In the genomic region with DNA sequence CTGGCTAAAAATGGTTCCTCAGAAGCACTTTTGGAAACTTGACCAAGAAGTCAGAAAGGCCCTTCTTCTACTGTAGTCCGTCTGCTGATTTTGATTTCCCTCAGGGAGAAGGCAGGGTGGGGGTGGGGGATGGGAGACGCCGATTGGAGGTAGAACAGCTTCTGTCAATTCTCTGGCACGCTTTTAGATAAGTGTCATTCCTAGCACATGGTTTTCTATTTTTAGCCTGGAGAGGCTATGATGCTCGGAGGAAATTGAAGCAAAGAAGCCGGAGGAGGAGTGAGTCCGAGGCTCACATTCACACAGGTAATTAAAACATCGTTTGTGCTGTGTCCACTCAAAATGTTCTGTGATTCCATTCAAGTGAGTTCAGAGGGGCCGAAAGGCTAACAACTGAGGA, we compare ENCODE assay signal across 25 mouse cellular contexts.
DNase-seq lines count a peak whose midpoint lies in the region; ATAC-seq and TF ChIP-seq lines count a peak whose summit lies in the region.
"Had no signal": no experiment of that assay in that cellular context is flagged by ENCODE, and none has a peak within 500 bp of the region (broad histone marks: within the 10 kb centered on the region; RNA-seq: fewer than 3 reads in every experiment).

No protein-coding gene starts in this region.

- H3K27ac ChIP-seq in forebrain, embryonic 16.5 days (ENCODE audit: low read length), result no peak overlapping the region
- H3K27ac ChIP-seq in forebrain, embryonic 13.5 days, result no peak overlapping the region
- peak overlapping the region; percentile 74 for H3K27ac ChIP-seq in heart, embryonic 12.5 days (ENCODE audit: poor library complexity, severe bottlenecking)
- H3K27ac ChIP-seq in heart, postnatal 0 days (ENCODE audit: low read depth), result no peak overlapping the region
- H3K27ac ChIP-seq in stomach, postnatal 0 days (replicated peaks), result no peak overlapping the region
- H3K27ac ChIP-seq: embryonic facial prominence, embryonic 13.5 days; hindbrain, embryonic 13.5 days; liver, embryonic 12.5 days; midbrain, embryonic 12.5 days; neural tube, embryonic 13.5 days had no signal

- H3K4me2 ChIP-seq in forebrain, embryonic 16.5 days (ENCODE audit: low read length), result no peak overlapping the region
- no peak overlapping the region for H3K4me2 ChIP-seq in forebrain, embryonic 13.5 days
- peak overlapping the region; percentile 56 for H3K4me2 ChIP-seq in heart, embryonic 12.5 days
- peak overlapping the region; percentile 26 for H3K4me2 ChIP-seq in heart, postnatal 0 days (ENCODE audit: low read depth, low read length)
- H3K4me2 ChIP-seq in stomach, postnatal 0 days (replicated peaks; ENCODE audit: low read depth), result no peak overlapping the region
- H3K4me2 ChIP-seq: embryonic facial prominence, embryonic 13.5 days; hindbrain, embryonic 13.5 days; liver, embryonic 12.5 days; midbrain, embryonic 12.5 days; neural tube, embryonic 13.5 days had no signal

- no peak overlapping the region for H3K9ac ChIP-seq in forebrain, embryonic 16.5 days (replicated peaks; ENCODE audit: low read depth, low read length)
- no peak overlapping the region for H3K9ac ChIP-seq in forebrain, embryonic 13.5 days
- no peak overlapping the region for H3K9ac ChIP-seq in heart, embryonic 12.5 days
- H3K9ac ChIP-seq in heart, postnatal 0 days (replicated peaks; ENCODE audit: low read depth, low read length), result no peak overlapping the region
- H3K9ac ChIP-seq in stomach, postnatal 0 days (ENCODE audit: low read length), result no peak overlapping the region
- H3K9ac ChIP-seq: embryonic facial prominence, embryonic 13.5 days; hindbrain, embryonic 13.5 days; liver, embryonic 12.5 days; liver, postnatal 0 days; midbrain, embryonic 12.5 days; neural tube, embryonic 13.5 days had no signal

- no peak for DNase-seq in heart, adult 18-20 months
- DNase-seq in heart, postnatal 0 days (ENCODE audit: low spot score), result peak; percentile 45
- DNase-seq in heart, postnatal 4 days, result no peak
- no peak for DNase-seq in stomach, postnatal 0 days (ENCODE audit: low spot score)
- DNase-seq: adrenal gland, postnatal 14 days; cerebellum, adult 18-20 months; cerebellum, postnatal 10 days; gastrocnemius, postnatal 10 days; kidney, postnatal 10 days; layer of hippocampus, postnatal 36 days; left cerebral cortex, postnatal 4 days; liver, postnatal 0 days; lung, postnatal 36 days; right cerebral cortex, postnatal 4 days; thymus, adult 2 months; thymus, postnatal 36 days had no signal

- no peaks in the 10 kb centered on the region for H3K27me3 ChIP-seq in forebrain, embryonic 16.5 days (replicated peaks; ENCODE audit: control insufficient read depth, insufficient read depth, low read length)
- H3K27me3 ChIP-seq in forebrain, embryonic 13.5 days, result no peaks in the 10 kb centered on the region
- H3K27me3 ChIP-seq in heart, embryonic 12.5 days (replicated peaks), result no peaks in the 10 kb centered on the region
- no peaks in the 10 kb centered on the region for H3K27me3 ChIP-seq in heart, postnatal 0 days (ENCODE audit: control insufficient read depth, insufficient read depth, low read length)
- H3K27me3 ChIP-seq in stomach, postnatal 0 days (ENCODE audit: control insufficient read depth, insufficient read depth, low read length), result no peaks in the 10 kb centered on the region
- H3K27me3 ChIP-seq: embryonic facial prominence, embryonic 13.5 days; hindbrain, embryonic 13.5 days; neural tube, embryonic 13.5 days; Patski had no signal

- ATAC-seq in forebrain, embryonic 16.5 days, result 0 out of 2 replicates have a peak, but pooled peaks have one; percentile 41
- ATAC-seq in forebrain, embryonic 13.5 days, result no peak
- no peak for ATAC-seq in heart, embryonic 12.5 days (ENCODE audit: insufficient number of reproducible peaks, low FRiP score)
- ATAC-seq in heart, postnatal 0 days (ENCODE audit: insufficient read depth, low read depth), result peak; percentile 60; the same call in 1 of the 2 replicates
- no peak for ATAC-seq in stomach, postnatal 0 days (ENCODE audit: low FRiP score, low TSS enrichment)
- ATAC-seq: liver, embryonic 12.5 days; liver, postnatal 0 days; Patski had no signal

- no peak for TF ChIP-seq CTCF in heart, postnatal 0 days (IDR thresholded peaks at IDR 0.05; ENCODE audit: low read depth)
- no peak for TF ChIP-seq CTCF in stomach, postnatal 0 days (IDR thresholded peaks at IDR 0.05; ENCODE audit: low read depth)

- H3K4me3 ChIP-seq in forebrain, embryonic 16.5 days (replicated peaks; ENCODE audit: low read length), result no peak overlapping the region
- no peak overlapping the region for H3K4me3 ChIP-seq in forebrain, embryonic 13.5 days
- H3K4me3 ChIP-seq in heart, embryonic 12.5 days, result no peak overlapping the region
- no peak overlapping the region for H3K4me3 ChIP-seq in heart, postnatal 0 days (ENCODE audit: low read depth, low read length)
- no peak overlapping the region for H3K4me3 ChIP-seq in stomach, postnatal 0 days (ENCODE audit: low read depth, low read length)
- H3K4me3 ChIP-seq: embryonic facial prominence, embryonic 13.5 days; hindbrain, embryonic 13.5 days; liver, embryonic 12.5 days; midbrain, embryonic 12.5 days; neural tube, embryonic 13.5 days had no signal

- TF ChIP-seq EP300 in heart, postnatal 0 days (IDR thresholded peaks at IDR 0.05; ENCODE audit: low read depth), result peak; percentile 52; the same call in 1 of the 2 replicates
- TF ChIP-seq EP300 in stomach, postnatal 0 days (optimal IDR thresholded peaks at IDR 0.05), result no peak

- no peaks in the 10 kb centered on the region for H3K36me3 ChIP-seq in forebrain, embryonic 16.5 days (ENCODE audit: control insufficient read depth, insufficient read depth)
- no peaks in the 10 kb centered on the region for H3K36me3 ChIP-seq in forebrain, embryonic 13.5 days (ENCODE audit: poor library complexity, severe bottlenecking)
- H3K36me3 ChIP-seq in heart, embryonic 12.5 days, result no peaks in the 10 kb centered on the region
- H3K36me3 ChIP-seq in heart, postnatal 0 days (replicated peaks; ENCODE audit: control insufficient read depth, insufficient read depth, low read length), result no peaks in the 10 kb centered on the region
- no peaks in the 10 kb centered on the region for H3K36me3 ChIP-seq in stomach, postnatal 0 days (ENCODE audit: control insufficient read depth, insufficient read depth, low read length)
- H3K36me3 ChIP-seq: embryonic facial prominence, embryonic 13.5 days; hindbrain, embryonic 13.5 days; liver, embryonic 12.5 days; midbrain, embryonic 12.5 days; neural tube, embryonic 13.5 days had no signal

- H3K9me3 ChIP-seq in forebrain, embryonic 16.5 days (ENCODE audit: control insufficient read depth, low read length), result no peaks in the 10 kb centered on the region
- no peaks in the 10 kb centered on the region for H3K9me3 ChIP-seq in forebrain, embryonic 13.5 days (replicated peaks)
- no peaks in the 10 kb centered on the region for H3K9me3 ChIP-seq in heart, embryonic 12.5 days (replicated peaks)
- no peaks in the 10 kb centered on the region for H3K9me3 ChIP-seq in heart, postnatal 0 days (replicated peaks; ENCODE audit: control insufficient read depth, low read length)
- no peaks in the 10 kb centered on the region for H3K9me3 ChIP-seq in stomach, postnatal 0 days (ENCODE audit: control insufficient read depth, low read length)
- H3K9me3 ChIP-seq: embryonic facial prominence, embryonic 13.5 days; hindbrain, embryonic 13.5 days; liver, embryonic 12.5 days; midbrain, embryonic 12.5 days; neural tube, embryonic 13.5 days had no signal

- 51% methylated on average over 9 of the region's 9 CpGs for WGBS in forebrain, embryonic 16.5 days
- 59% methylated on average over 9 of the region's 9 CpGs for WGBS in forebrain, embryonic 13.5 days
- WGBS in heart, embryonic 12.5 days, result 23% methylated on average over 9 of the region's 9 CpGs
- WGBS in heart, postnatal 0 days, result 15% methylated on average over 9 of the region's 9 CpGs
- WGBS in stomach, postnatal 0 days, result 42% methylated on average over 9 of the region's 9 CpGs

- peaks cover 30% of the 10 kb centered on the region for H3K4me1 ChIP-seq in forebrain, embryonic 16.5 days (replicated peaks; ENCODE audit: control insufficient read depth, insufficient read depth, low read length)
- H3K4me1 ChIP-seq in forebrain, embryonic 13.5 days, result peaks cover 36% of the 10 kb centered on the region
- peaks cover 55% of the 10 kb centered on the region for H3K4me1 ChIP-seq in heart, embryonic 12.5 days (replicated peaks)
- H3K4me1 ChIP-seq in heart, postnatal 0 days (ENCODE audit: control insufficient read depth, insufficient read depth), result peaks cover 11% of the 10 kb centered on the region; the same call in 1 of the 2 replicates
- H3K4me1 ChIP-seq in stomach, postnatal 0 days (replicated peaks; ENCODE audit: control insufficient read depth, insufficient read depth), result no peaks in the 10 kb centered on the region
- H3K4me1 ChIP-seq: liver, embryonic 12.5 days had no signal

Comparison
In these comparisons a context has a peak if more than half of its experiments do, and no peak if none do; other contexts are left out.
1. ATAC-seq: peak in forebrain, embryonic 16.5 days (single experiment) and heart, postnatal 0 days (single experiment); none in forebrain, embryonic 13.5 days (single experiment), heart, embryonic 12.5 days (single experiment) and stomach, postnatal 0 days (single experiment).
2. H3K4me2 ChIP-seq: peak in heart, embryonic 12.5 days (single experiment) and heart, postnatal 0 days (single experiment); none in forebrain, embryonic 16.5 days (single experiment), forebrain, embryonic 13.5 days (single experiment) and stomach, postnatal 0 days (single experiment).